8 mouse cellular contexts compared by ENCODE assay signal in genomic region chr8:31033281-31033680, GRCm38 (mm10).
DNase-seq lines count a peak whose midpoint lies in the region; ATAC-seq lines count a peak whose summit lies in the region.

No protein-coding gene starts in this region.

- H3K4me3 ChIP-seq in hindbrain, embryonic 13.5 days, result peak overlapping the region; percentile 38

- H3K4me1 ChIP-seq in hindbrain, embryonic 13.5 days (replicated peaks), result peaks cover 24% of the 10 kb centered on the region

- peak overlapping the region; percentile 82 for H3K27ac ChIP-seq in hindbrain, embryonic 13.5 days

- DNase-seq in Muller cell, postnatal 12 days (ENCODE audit: inconsistent ontology term), result peak; percentile 61
- DNase-seq in cerebellum, postnatal 10 days, result peak; percentile 95 to 97
- DNase-seq in frontal cortex, postnatal 25 days (ENCODE audit: low spot score in 2 of 2), result peak; percentile 87 to 94
- DNase-seq in layer of hippocampus, postnatal 14 days (ENCODE audit: low spot score in 2 of 2), result peak; percentile 90 to 95
- peak; percentile 86 for DNase-seq in lung, postnatal 10 days
- DNase-seq in ovary, postnatal 14 days (ENCODE audit: low spot score), result peak; percentile 88
- peak; percentile 33 to 73 for DNase-seq in thymus, postnatal 10 days (ENCODE audit: low spot score in 2 of 2)

- no peaks in the 10 kb centered on the region for H3K36me3 ChIP-seq in hindbrain, embryonic 13.5 days

- no peak overlapping the region for H3K9ac ChIP-seq in hindbrain, embryonic 13.5 days

- H3K4me2 ChIP-seq in hindbrain, embryonic 13.5 days, result peak overlapping the region; percentile 53

- H3K9me3 ChIP-seq in hindbrain, embryonic 13.5 days, result no peaks in the 10 kb centered on the region

- WGBS in hindbrain, embryonic 13.5 days, result 2% methylated on average over 13 of the region's 13 CpGs

- peak; percentile 49; the same call in 1 of the 2 replicates for ATAC-seq in hindbrain, embryonic 13.5 days (ENCODE audit: low FRiP score)

- H3K27me3 ChIP-seq in hindbrain, embryonic 13.5 days, result no peaks in the 10 kb centered on the region

Comparison
In these comparisons a context has a peak if more than half of its experiments do, and no peak if none do; other contexts are left out.
1. Peak in every context shown above with its lines: DNase-seq, ATAC-seq, H3K4me3 ChIP-seq and H3K27ac ChIP-seq.